Comparison of ENCODE assay signal across 10 mouse cellular contexts in the genomic region with DNA sequence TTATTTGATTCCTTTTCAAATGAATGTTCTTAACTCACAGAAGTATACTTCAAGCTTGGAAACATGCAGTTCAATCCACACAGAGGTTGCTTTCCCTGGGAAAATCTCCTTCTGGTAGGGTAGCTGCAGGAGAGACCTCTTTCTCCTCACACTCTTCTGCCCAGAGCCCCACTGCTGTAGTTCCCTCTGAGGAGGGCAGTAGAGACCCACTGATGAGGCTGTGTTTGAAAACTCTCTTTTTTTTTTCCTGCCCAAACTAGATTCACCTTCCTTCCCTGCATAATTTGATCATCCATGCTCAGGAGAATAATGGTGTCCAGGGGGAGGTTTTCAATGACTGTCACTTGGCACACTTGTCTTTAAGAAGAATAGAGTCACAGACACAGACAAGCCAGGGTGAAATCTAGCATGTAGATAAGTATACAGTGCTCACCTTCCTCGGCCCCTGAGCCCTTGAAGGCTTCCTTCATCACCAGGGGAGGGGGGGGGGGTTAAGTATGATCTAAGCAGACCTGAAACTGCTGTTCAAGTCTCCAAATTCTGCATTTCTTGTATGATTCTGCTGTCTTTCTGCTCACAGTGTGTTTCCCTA.
DNase-seq lines count a peak whose midpoint lies in the region; TF ChIP-seq lines count a peak whose summit lies in the region.
"Had no signal": no experiment of that assay in that cellular context is flagged by ENCODE, and none has a peak within 500 bp of the region (broad histone marks: within the 10 kb centered on the region; RNA-seq: fewer than 3 reads in every experiment).

No protein-coding gene starts in this region.

- TF ChIP-seq CTCF in kidney, adult 2 months (conservative IDR thresholded peaks at IDR 0.05; ENCODE audit: insufficient read depth, insufficient read length, low read depth, low read length) = 0 out of 2 replicates have a peak, but pooled peaks have one; percentile 19
- TF ChIP-seq CTCF in thymus, adult 2 months (IDR thresholded peaks at IDR 0.05; ENCODE audit: borderline replicate concordance, control insufficient read depth, extremely low read depth, insufficient read depth, low read length, poor library complexity) = no peak

- no peaks in the 10 kb centered on the region for H3K4me1 ChIP-seq in kidney, adult 2 months (ENCODE audit: control insufficient read depth, insufficient read depth, low read length)
- H3K4me1 ChIP-seq in hindbrain, embryonic 10.5 days (replicated peaks) = peaks cover 26% of the 10 kb centered on the region
- no peaks in the 10 kb centered on the region for H3K4me1 ChIP-seq in thymus, adult 2 months (replicated peaks; ENCODE audit: control insufficient read depth, insufficient read depth, low read length)

- H3K36me3 ChIP-seq in kidney, adult 2 months (ENCODE audit: control insufficient read depth, insufficient read depth, low read length) = no peaks in the 10 kb centered on the region
- no peaks in the 10 kb centered on the region for H3K36me3 ChIP-seq in hindbrain, embryonic 10.5 days
- H3K36me3 ChIP-seq in thymus, adult 2 months (ENCODE audit: control insufficient read depth, insufficient read depth, low read length) = no peaks in the 10 kb centered on the region

- WGBS in kidney, adult 2 months = 55% methylated on average over 1 of the region's 1 CpGs
- 32% methylated on average over 1 of the region's 1 CpGs for WGBS in hindbrain, embryonic 10.5 days
- 13% methylated on average over 1 of the region's 1 CpGs for WGBS in thymus, adult 2 months

- no peak for DNase-seq in kidney, adult 2 months
- DNase-seq in kidney, postnatal 25 days = no peak
- peak; percentile 25 for DNase-seq in right cerebral cortex, postnatal 4 days
- DNase-seq in right cerebral cortex, postnatal 25 days = no peak
- peak; percentile 36 for DNase-seq in hindbrain, embryonic 10.5 days (ENCODE audit: low spot score)
- DNase-seq in retina, postnatal 7 days (ENCODE audit: low read depth, low spot score) = peak; percentile 14
- DNase-seq in thymus, adult 2 months = no peak
- no peak for DNase-seq in lung, postnatal 36 days
- DNase-seq: thymus, postnatal 25 days had no signal

- H3K9me3 ChIP-seq in hindbrain, embryonic 10.5 days = no peaks in the 10 kb centered on the region

- no peaks in the 10 kb centered on the region for H3K27me3 ChIP-seq in kidney, adult 2 months (replicated peaks; ENCODE audit: control insufficient read depth, insufficient read depth, low read length)
- no peaks in the 10 kb centered on the region for H3K27me3 ChIP-seq in hindbrain, embryonic 10.5 days (ENCODE audit: insufficient read depth, poor library complexity, severe bottlenecking)
- no peaks in the 10 kb centered on the region for H3K27me3 ChIP-seq in thymus, adult 2 months (ENCODE audit: control insufficient read depth, insufficient read depth, low read length)

- no peak overlapping the region for H3K4me3 ChIP-seq in kidney, adult 2 months (ENCODE audit: insufficient read depth, low read depth, low read length)
- H3K4me3 ChIP-seq in hindbrain, embryonic 10.5 days = no peak overlapping the region
- H3K4me3 ChIP-seq in thymus, adult 2 months (ENCODE audit: control insufficient read depth, insufficient read depth, low read length) = no peak overlapping the region
- H3K4me3 ChIP-seq: erythroblast, embryonic 14.5 days had no signal

- no peak for TF ChIP-seq POLR2A in kidney, adult 2 months (IDR thresholded peaks at IDR 0.05; ENCODE audit: low read depth, low read length)
- TF ChIP-seq POLR2A in thymus, adult 2 months (IDR thresholded peaks at IDR 0.05; ENCODE audit: control insufficient read depth, extremely low read depth, insufficient read depth, low read length, poor library complexity) = no peak

- H3K27ac ChIP-seq in kidney, adult 2 months (ENCODE audit: insufficient read depth, low read depth, low read length) = no peak overlapping the region
- H3K27ac ChIP-seq in hindbrain, embryonic 10.5 days = peak overlapping the region; percentile 40
- H3K27ac ChIP-seq in thymus, adult 2 months (ENCODE audit: control insufficient read depth, insufficient read depth, low read length) = no peak overlapping the region

Comparison
In these comparisons a context has a peak if more than half of its experiments do, and no peak if none do; other contexts are left out.
1. DNase-seq: peak in right cerebral cortex, postnatal 4 days (single experiment), hindbrain, embryonic 10.5 days (single experiment) and retina, postnatal 7 days (single experiment); none in kidney, adult 2 months (single experiment), kidney, postnatal 25 days (0 of 2), right cerebral cortex, postnatal 25 days (single experiment), thymus, adult 2 months (single experiment) and lung, postnatal 36 days (single experiment).